Mouse (Mus musculus): Measurements from ENCODE around the gene Adamtsl1. TPM values are rescaled to one million over a fixed set of nuclear protein-coding genes. Genes with fewer than 3 reads are reported as not detected.

Adamtsl1 gene
- total RNA-seq, 2 experiments from 2014 or later: 7.1 to 10.3 TPM

- DNase-seq (ENCODE audit: extremely low spot score in 1 of 2, low spot score in 1 of 2): no peak
Measured at GRCm38 (mm10) chr4:86159362-86159761, 645.4 kb downstream of the Adamtsl1 start.

GRCm38 (mm10) chr4:86170763-86171162 lies 656.8 kb downstream of the Adamtsl1 start:
- DNase-seq (ENCODE audit: extremely low spot score in 1 of 2, low spot score in 1 of 2): no peak

- no peak for DNase-seq (ENCODE audit: extremely low spot score in 1 of 2, low spot score in 1 of 2)
Measured at GRCm38 (mm10) chr4:86171461-86171860, 657.5 kb downstream of the Adamtsl1 start.

GRCm38 (mm10) chr4:86177471-86177870 lies 663.5 kb downstream of the Adamtsl1 start:
- no peak for DNase-seq (ENCODE audit: extremely low spot score in 1 of 2, low spot score in 1 of 2)

GRCm38 (mm10) chr4:86178116-86178515 lies 664.1 kb downstream of the Adamtsl1 start:
- DNase-seq (ENCODE audit: extremely low spot score in 1 of 2, low spot score in 1 of 2): no peak

- no peak for DNase-seq (ENCODE audit: extremely low spot score in 1 of 2, low spot score in 1 of 2)
Measured at GRCm38 (mm10) chr4:86183701-86184173, 669.8 kb downstream of the Adamtsl1 start.

GRCm38 (mm10) chr4:86189853-86190252 lies 675.9 kb downstream of the Adamtsl1 start:
- no peak for DNase-seq (ENCODE audit: extremely low spot score in 1 of 2, low spot score in 1 of 2)

GRCm38 (mm10) chr4:86191195-86191594 lies 677.2 kb downstream of the Adamtsl1 start:
- no peak for DNase-seq (ENCODE audit: extremely low spot score in 1 of 2, low spot score in 1 of 2)

GRCm38 (mm10) chr4:86201766-86202165 lies 687.8 kb downstream of the Adamtsl1 start:
- DNase-seq (ENCODE audit: extremely low spot score in 1 of 2, low spot score in 1 of 2): no peak

- no peak for DNase-seq (ENCODE audit: extremely low spot score in 1 of 2, low spot score in 1 of 2)
Measured at GRCm38 (mm10) chr4:86203288-86203687, 689.3 kb downstream of the Adamtsl1 start.

- no peak for DNase-seq (ENCODE audit: extremely low spot score in 1 of 2, low spot score in 1 of 2)
Measured at GRCm38 (mm10) chr4:86224875-86225274, 710.9 kb downstream of the Adamtsl1 start.

GRCm38 (mm10) chr4:86227096-86227495 lies 713.1 kb downstream of the Adamtsl1 start:
- no peak for DNase-seq (ENCODE audit: extremely low spot score in 1 of 2, low spot score in 1 of 2)

GRCm38 (mm10) chr4:86233197-86233596 lies 719.2 kb downstream of the Adamtsl1 start:
- no peak for DNase-seq (ENCODE audit: extremely low spot score in 1 of 2, low spot score in 1 of 2)

- no peak for DNase-seq (ENCODE audit: extremely low spot score in 1 of 2, low spot score in 1 of 2)
Measured at GRCm38 (mm10) chr4:86241854-86242424, 728.0 kb downstream of the Adamtsl1 start.

GRCm38 (mm10) chr4:86270085-86270484 lies 756.1 kb downstream of the Adamtsl1 start:
- no peak for DNase-seq (ENCODE audit: extremely low spot score in 1 of 2, low spot score in 1 of 2)

- peak in 1 of 2 experiments; percentile 52 for DNase-seq (ENCODE audit: extremely low spot score in 1 of 2, low spot score in 1 of 2)
Measured at GRCm38 (mm10) chr4:86273703-86274355, 759.9 kb downstream of the Adamtsl1 start.

- no peak for DNase-seq (ENCODE audit: extremely low spot score in 1 of 2, low spot score in 1 of 2)
Measured at GRCm38 (mm10) chr4:86274663-86275062, 760.7 kb downstream of the Adamtsl1 start.

GRCm38 (mm10) chr4:86276021-86276813 lies 762.2 kb downstream of the Adamtsl1 start:
- DNase-seq (ENCODE audit: extremely low spot score in 1 of 2, low spot score in 1 of 2): no peak

GRCm38 (mm10) chr4:86278546-86278945 lies 764.6 kb downstream of the Adamtsl1 start:
- no peak for DNase-seq (ENCODE audit: extremely low spot score in 1 of 2, low spot score in 1 of 2)

- DNase-seq (ENCODE audit: extremely low spot score in 1 of 2, low spot score in 1 of 2): no peak
Measured at GRCm38 (mm10) chr4:86286572-86286971, 772.6 kb downstream of the Adamtsl1 start.

- no peak for DNase-seq (ENCODE audit: extremely low spot score in 1 of 2, low spot score in 1 of 2)
Measured at GRCm38 (mm10) chr4:86288264-86288663, 774.3 kb downstream of the Adamtsl1 start.

Data from layer of hippocampus, postnatal 25 days (tissue).